Mouse (Mus musculus): ENCODE measurements around the gene Spats2. TPM values are rescaled to one million over a fixed set of nuclear protein-coding genes. Genes with fewer than 3 reads are reported as not detected.

Gene Spats2
- polyA plus RNA-seq, 1 experiment from 2014 or later, result 39.0 TPM

GRCm38 (mm10) chr15:99096061-99096793 lies 29.5 kb upstream of the Spats2 start:
- ATAC-seq, result no peak
- Histone ChIP-seq H3K4me3 (ENCODE audit: low read depth, low read length) (peak overlapping the region; percentile 37), H3K9me3 (replicated peaks; ENCODE audit: control insufficient read depth, low read length) (no peaks in the 10 kb centered on the region), H3K4me2 (ENCODE audit: low read length) (peak overlapping the region; percentile 69), H3K27me3 (replicated peaks; ENCODE audit: control insufficient read depth, insufficient read depth, low read length) (peaks cover 54% of the 10 kb centered on the region), H3K27ac (ENCODE audit: low read depth, low read length) (no peak overlapping the region), H3K4me1 (ENCODE audit: control insufficient read depth, insufficient read depth, low read length) (peaks cover 37% of the 10 kb centered on the region), H3K9ac (ENCODE audit: low read length) (peak overlapping the region; percentile 54), H3K36me3 (ENCODE audit: control insufficient read depth, insufficient read depth, low read length) (no peaks in the 10 kb centered on the region)
- no peak for DNase-seq (ENCODE audit: low spot score)
- WGBS, result 7% methylated on average over 24 of the region's 24 CpGs

GRCm38 (mm10) chr15:99096831-99097500 lies 28.8 kb upstream of the Spats2 start:
- WGBS, result under 1% methylated on average over 49 of the region's 58 CpGs

GRCm38 (mm10) chr15:99097840-99098492 lies 27.8 kb upstream of the Spats2 start:
- Histone ChIP-seq H3K4me3 (ENCODE audit: low read depth, low read length) (peak overlapping the region; percentile 37), H3K9ac (ENCODE audit: low read length) (peak overlapping the region; percentile 54), H3K9me3 (replicated peaks; ENCODE audit: control insufficient read depth, low read length) (no peaks in the 10 kb centered on the region), H3K27me3 (replicated peaks; ENCODE audit: control insufficient read depth, insufficient read depth, low read length) (peaks cover 45% of the 10 kb centered on the region), H3K36me3 (ENCODE audit: control insufficient read depth, insufficient read depth, low read length) (no peaks in the 10 kb centered on the region), H3K4me2 (ENCODE audit: low read length) (peak overlapping the region; percentile 69), H3K4me1 (ENCODE audit: control insufficient read depth, insufficient read depth, low read length) (peaks cover 37% of the 10 kb centered on the region), H3K27ac (ENCODE audit: low read depth, low read length) (peak overlapping the region; percentile 39; the same call in 1 of the 2 replicates)
- ATAC-seq, result peak; percentile 19
- peak; percentile 72 for DNase-seq (ENCODE audit: low spot score)
- WGBS, result under 1% methylated on average over 39 of the region's 39 CpGs

More at GRCm38 (mm10) chr15:99096831-99097500, 28.8 kb upstream of the Spats2 start:
- peaks cover 37% of the 10 kb centered on the region for H3K4me1 ChIP-seq (ENCODE audit: control insufficient read depth, insufficient read depth, low read length)
- H3K27me3 ChIP-seq (replicated peaks; ENCODE audit: control insufficient read depth, insufficient read depth, low read length), result peaks cover 54% of the 10 kb centered on the region
- no peak for DNase-seq (ENCODE audit: low spot score)
- peak overlapping the region; percentile 54 for H3K9ac ChIP-seq (ENCODE audit: low read length)
- H3K36me3 ChIP-seq (ENCODE audit: control insufficient read depth, insufficient read depth, low read length), result no peaks in the 10 kb centered on the region
- H3K4me3 ChIP-seq (ENCODE audit: low read depth, low read length), result peak overlapping the region; percentile 37
- no peaks in the 10 kb centered on the region for H3K9me3 ChIP-seq (replicated peaks; ENCODE audit: control insufficient read depth, low read length)
- H3K4me2 ChIP-seq (ENCODE audit: low read length), result peak overlapping the region; percentile 69
- H3K27ac ChIP-seq (ENCODE audit: low read depth, low read length), result no peak overlapping the region
- ATAC-seq, result 0 out of 2 replicates have a peak, but pooled peaks have one; percentile 4

GRCm38 (mm10) chr15:99098493-99098861 lies 27.2 kb upstream of the Spats2 start:
- WGBS, result 1% methylated on average over 9 of the region's 9 CpGs
- H3K4me2 ChIP-seq (ENCODE audit: low read length), result peak overlapping the region; percentile 69
- H3K9me3 ChIP-seq (replicated peaks; ENCODE audit: control insufficient read depth, low read length), result no peaks in the 10 kb centered on the region
- peak overlapping the region; percentile 37 for H3K4me3 ChIP-seq (ENCODE audit: low read depth, low read length)
- H3K27ac ChIP-seq (ENCODE audit: low read depth, low read length), result no peak overlapping the region
- peaks cover 40% of the 10 kb centered on the region for H3K27me3 ChIP-seq (replicated peaks; ENCODE audit: control insufficient read depth, insufficient read depth, low read length)
- H3K9ac ChIP-seq (ENCODE audit: low read length), result peak overlapping the region; percentile 54; the same call in 1 of the 2 replicates
- H3K36me3 ChIP-seq (ENCODE audit: control insufficient read depth, insufficient read depth, low read length), result no peaks in the 10 kb centered on the region
- DNase-seq (ENCODE audit: low spot score) (no peak), ATAC-seq (0 out of 2 replicates have a peak, but pooled peaks have one; percentile 9)
- peaks cover 35% of the 10 kb centered on the region for H3K4me1 ChIP-seq (ENCODE audit: control insufficient read depth, insufficient read depth, low read length)

- H3K36me3 ChIP-seq (ENCODE audit: control insufficient read depth, insufficient read depth, low read length), result no peaks in the 10 kb centered on the region
- H3K9ac ChIP-seq (ENCODE audit: low read length), result peak overlapping the region; percentile 21; the same call in 1 of the 2 replicates
- no peak overlapping the region for H3K27ac ChIP-seq (ENCODE audit: low read depth, low read length)
- H3K4me3 ChIP-seq (ENCODE audit: low read depth, low read length), result no peak overlapping the region
- peak overlapping the region; percentile 69; the same call in 1 of the 2 replicates for H3K4me2 ChIP-seq (ENCODE audit: low read length)
- ATAC-seq (peak; percentile 25; the same call in 1 of the 2 replicates), DNase-seq (ENCODE audit: low spot score) (peak; percentile 73)
- H3K27me3 ChIP-seq (replicated peaks; ENCODE audit: control insufficient read depth, insufficient read depth, low read length), result peaks cover 40% of the 10 kb centered on the region
- WGBS, result under 1% methylated on average over 15 of the region's 15 CpGs
- H3K4me1 ChIP-seq (ENCODE audit: control insufficient read depth, insufficient read depth, low read length), result peaks cover 35% of the 10 kb centered on the region
- no peaks in the 10 kb centered on the region for H3K9me3 ChIP-seq (replicated peaks; ENCODE audit: control insufficient read depth, low read length)
Observed at GRCm38 (mm10) chr15:99099139-99099556, 26.6 kb upstream of the Spats2 start.

GRCm38 (mm10) chr15:99099984-99100383 lies 25.7 kb upstream of the Spats2 start:
- ATAC-seq (no peak), DNase-seq (ENCODE audit: low spot score) (no peak)
- Histone ChIP-seq H3K4me3 (ENCODE audit: low read depth, low read length) (no peak overlapping the region), H3K9me3 (replicated peaks; ENCODE audit: control insufficient read depth, low read length) (no peaks in the 10 kb centered on the region), H3K4me2 (ENCODE audit: low read length) (no peak overlapping the region), H3K9ac (ENCODE audit: low read length) (no peak overlapping the region), H3K27me3 (replicated peaks; ENCODE audit: control insufficient read depth, insufficient read depth, low read length) (peaks cover 36% of the 10 kb centered on the region), H3K36me3 (ENCODE audit: control insufficient read depth, insufficient read depth, low read length) (no peaks in the 10 kb centered on the region), H3K4me1 (ENCODE audit: control insufficient read depth, insufficient read depth, low read length) (peaks cover 30% of the 10 kb centered on the region), H3K27ac (ENCODE audit: low read depth, low read length) (no peak overlapping the region)
- WGBS, result 47% methylated on average over 3 of the region's 3 CpGs

- WGBS, result 79% methylated on average over 7 of the region's 7 CpGs
- H3K36me3 ChIP-seq (ENCODE audit: control insufficient read depth, insufficient read depth, low read length), result no peaks in the 10 kb centered on the region
- ATAC-seq, result no peak
- no peak overlapping the region for H3K27ac ChIP-seq (ENCODE audit: low read depth, low read length)
- DNase-seq (ENCODE audit: low spot score), result no peak
- no peaks in the 10 kb centered on the region for H3K27me3 ChIP-seq (replicated peaks; ENCODE audit: control insufficient read depth, insufficient read depth, low read length)
- no peaks in the 10 kb centered on the region for H3K4me1 ChIP-seq (ENCODE audit: control insufficient read depth, insufficient read depth, low read length)
- no peak overlapping the region for H3K9ac ChIP-seq (ENCODE audit: low read length)
- no peak overlapping the region for H3K4me3 ChIP-seq (ENCODE audit: low read depth, low read length)
- no peak overlapping the region for H3K4me2 ChIP-seq (ENCODE audit: low read length)
- H3K9me3 ChIP-seq (replicated peaks; ENCODE audit: control insufficient read depth, low read length), result no peaks in the 10 kb centered on the region
Observed at GRCm38 (mm10) chr15:99105238-99105637, 20.5 kb upstream of the Spats2 start.

- ATAC-seq, result no peak
- no peak for DNase-seq (ENCODE audit: low spot score)
- Histone ChIP-seq H3K9me3 (replicated peaks; ENCODE audit: control insufficient read depth, low read length) (no peaks in the 10 kb centered on the region), H3K4me2 (ENCODE audit: low read length) (no peak overlapping the region), H3K27ac (ENCODE audit: low read depth, low read length) (no peak overlapping the region), H3K27me3 (replicated peaks; ENCODE audit: control insufficient read depth, insufficient read depth, low read length) (no peaks in the 10 kb centered on the region), H3K9ac (ENCODE audit: low read length) (no peak overlapping the region), H3K36me3 (ENCODE audit: control insufficient read depth, insufficient read depth, low read length) (no peaks in the 10 kb centered on the region), H3K4me3 (ENCODE audit: low read depth, low read length) (no peak overlapping the region), H3K4me1 (ENCODE audit: control insufficient read depth, insufficient read depth, low read length) (no peaks in the 10 kb centered on the region)
- WGBS, result 84% methylated on average over 3 of the region's 3 CpGs
Observed at GRCm38 (mm10) chr15:99107866-99108265, 17.9 kb upstream of the Spats2 start.

All from forebrain, embryonic 14.5 days (tissue).